Mouse (Mus musculus): ENCODE data around the gene Lsr. TPM values are rescaled to one million over a fixed set of nuclear protein-coding genes. Genes with fewer than 3 reads are reported as not detected.

Gene Lsr
- polyA plus RNA-seq (2012; ENCODE audit: insufficient read depth, insufficient read length, missing spikeins), result 1.1 TPM in 1 of 2 replicates, not detected in the other

GRCm38 (mm10) chr7:30973251-30973500, at the start of gene Lsr:
Gene Lsr (minus strand): TSS chr7:30973464.
- peak within 1 kb of the TSS; percentile 77 for H3K4me3 ChIP-seq (ENCODE audit: insufficient read depth, low read depth, low read length)
- H3K27ac ChIP-seq (replicated peaks; ENCODE audit: low read depth, low read length), result no peak within 1 kb of the TSS

GRCm38 (mm10) chr7:31017104-31017901, 44.0 kb upstream of the Lsr start:
- H3K4me1 ChIP-seq (ENCODE audit: control insufficient read depth, insufficient read depth, insufficient read length, low read length), result no peaks in the 10 kb centered on the region
- no peak overlapping the region for H3K4me3 ChIP-seq (ENCODE audit: insufficient read depth, low read depth, low read length)
- no peak overlapping the region for H3K27ac ChIP-seq (replicated peaks; ENCODE audit: low read depth, low read length)

More at GRCm38 (mm10) chr7:30973251-30973500, at the start of gene Lsr:
- H3K4me1 ChIP-seq (ENCODE audit: control insufficient read depth, insufficient read depth, insufficient read length, low read length), result no peaks in the 10 kb centered on the region

- Histone ChIP-seq H3K4me1 (ENCODE audit: control insufficient read depth, insufficient read depth, insufficient read length, low read length) (0 out of 2 replicates have a peak, but pooled peaks cover 3% of the 10 kb centered on the region), H3K4me3 (ENCODE audit: insufficient read depth, low read depth, low read length) (no peak overlapping the region), H3K27ac (replicated peaks; ENCODE audit: low read depth, low read length) (no peak overlapping the region)
Measured at GRCm38 (mm10) chr7:31012971-31013370, 39.7 kb upstream of the Lsr start.

GRCm38 (mm10) chr7:31008889-31009288, 35.6 kb upstream of the Lsr start:
- Histone ChIP-seq H3K4me1 (ENCODE audit: control insufficient read depth, insufficient read depth, insufficient read length, low read length) (0 out of 2 replicates have a peak, but pooled peaks cover 3% of the 10 kb centered on the region), H3K4me3 (ENCODE audit: insufficient read depth, low read depth, low read length) (no peak overlapping the region), H3K27ac (replicated peaks; ENCODE audit: low read depth, low read length) (no peak overlapping the region)

GRCm38 (mm10) chr7:31008175-31008574, 34.9 kb upstream of the Lsr start:
- no peak overlapping the region for H3K4me3 ChIP-seq (ENCODE audit: insufficient read depth, low read depth, low read length)
- H3K4me1 ChIP-seq (ENCODE audit: control insufficient read depth, insufficient read depth, insufficient read length, low read length), result 0 out of 2 replicates have a peak, but pooled peaks cover 3% of the 10 kb centered on the region

GRCm38 (mm10) chr7:31007775-31008174, 34.5 kb upstream of the Lsr start:
- H3K4me1 ChIP-seq (ENCODE audit: control insufficient read depth, insufficient read depth, insufficient read length, low read length), result 0 out of 2 replicates have a peak, but pooled peaks cover 3% of the 10 kb centered on the region
- peak overlapping the region; percentile 41; the same call in 1 of the 2 replicates for H3K27ac ChIP-seq (replicated peaks; ENCODE audit: low read depth, low read length)
- no peak overlapping the region for H3K4me3 ChIP-seq (ENCODE audit: insufficient read depth, low read depth, low read length)

More at GRCm38 (mm10) chr7:31008175-31008574, 34.9 kb upstream of the Lsr start:
- peak overlapping the region; percentile 41 for H3K27ac ChIP-seq (replicated peaks; ENCODE audit: low read depth, low read length)

- H3K27ac ChIP-seq (replicated peaks; ENCODE audit: low read depth, low read length), result peak overlapping the region; percentile 82
Measured at GRCm38 (mm10) chr7:31002650-31003049, 29.4 kb upstream of the Lsr start.

GRCm38 (mm10) chr7:31000505-31001020, 27.3 kb upstream of the Lsr start:
- no peak overlapping the region for H3K27ac ChIP-seq (replicated peaks; ENCODE audit: low read depth, low read length)
- no peak overlapping the region for H3K4me3 ChIP-seq (ENCODE audit: insufficient read depth, low read depth, low read length)
- peaks cover 5% of the 10 kb centered on the region for H3K4me1 ChIP-seq (ENCODE audit: control insufficient read depth, insufficient read depth, insufficient read length, low read length)

More at GRCm38 (mm10) chr7:31002650-31003049, 29.4 kb upstream of the Lsr start:
- peaks cover 5% of the 10 kb centered on the region for H3K4me1 ChIP-seq (ENCODE audit: control insufficient read depth, insufficient read depth, insufficient read length, low read length)
- H3K4me3 ChIP-seq (ENCODE audit: insufficient read depth, low read depth, low read length), result 0 out of 2 replicates have a peak overlapping the region, but pooled peaks have one; percentile 2

- Histone ChIP-seq H3K4me1 (ENCODE audit: control insufficient read depth, insufficient read depth, insufficient read length, low read length) (peaks cover 2% of the 10 kb centered on the region; the same call in 1 of the 2 replicates), H3K27ac (replicated peaks; ENCODE audit: low read depth, low read length) (no peak overlapping the region), H3K4me3 (ENCODE audit: insufficient read depth, low read depth, low read length) (no peak overlapping the region)
Measured at GRCm38 (mm10) chr7:30996491-30996890, 23.2 kb upstream of the Lsr start.

- Histone ChIP-seq H3K4me1 (ENCODE audit: control insufficient read depth, insufficient read depth, insufficient read length, low read length) (no peaks in the 10 kb centered on the region), H3K27ac (replicated peaks; ENCODE audit: low read depth, low read length) (no peak overlapping the region), H3K4me3 (ENCODE audit: insufficient read depth, low read depth, low read length) (no peak overlapping the region)
Measured at GRCm38 (mm10) chr7:30993986-30994385, 20.7 kb upstream of the Lsr start.

GRCm38 (mm10) chr7:30992148-30992547, 18.9 kb upstream of the Lsr start:
- Histone ChIP-seq H3K4me3 (ENCODE audit: insufficient read depth, low read depth, low read length) (no peak overlapping the region), H3K27ac (replicated peaks; ENCODE audit: low read depth, low read length) (no peak overlapping the region)

GRCm38 (mm10) chr7:30988519-30989162, 15.4 kb upstream of the Lsr start:
- H3K4me1 ChIP-seq (ENCODE audit: control insufficient read depth, insufficient read depth, insufficient read length, low read length), result no peaks in the 10 kb centered on the region
- H3K4me3 ChIP-seq (ENCODE audit: insufficient read depth, low read depth, low read length), result no peak overlapping the region
- H3K27ac ChIP-seq (replicated peaks; ENCODE audit: low read depth, low read length), result no peak overlapping the region

More at GRCm38 (mm10) chr7:30992148-30992547, 18.9 kb upstream of the Lsr start:
- no peaks in the 10 kb centered on the region for H3K4me1 ChIP-seq (ENCODE audit: control insufficient read depth, insufficient read depth, insufficient read length, low read length)

- Histone ChIP-seq H3K27ac (replicated peaks; ENCODE audit: low read depth, low read length) (no peak overlapping the region), H3K4me3 (ENCODE audit: insufficient read depth, low read depth, low read length) (no peak overlapping the region)
Measured at GRCm38 (mm10) chr7:30985357-30985756, 12.1 kb upstream of the Lsr start.

GRCm38 (mm10) chr7:30981703-30982102, 8.4 kb upstream of the Lsr start:
- Histone ChIP-seq H3K4me1 (ENCODE audit: control insufficient read depth, insufficient read depth, insufficient read length, low read length) (no peaks in the 10 kb centered on the region), H3K27ac (replicated peaks; ENCODE audit: low read depth, low read length) (no peak overlapping the region)

More at GRCm38 (mm10) chr7:30985357-30985756, 12.1 kb upstream of the Lsr start:
- H3K4me1 ChIP-seq (ENCODE audit: control insufficient read depth, insufficient read depth, insufficient read length, low read length), result no peaks in the 10 kb centered on the region

GRCm38 (mm10) chr7:30973501-30974289, 431 bp upstream of the Lsr start, which contains the start of gene Fam187b:
Gene Fam187b (plus strand): TSS chr7:30973790.
- peak within 1 kb of the TSS; percentile 77 for H3K4me3 ChIP-seq (ENCODE audit: insufficient read depth, low read depth, low read length)
- no peaks in the 10 kb centered on the region for H3K4me1 ChIP-seq (ENCODE audit: control insufficient read depth, insufficient read depth, insufficient read length, low read length)
- H3K27ac ChIP-seq (replicated peaks; ENCODE audit: low read depth, low read length), result no peak within 1 kb of the TSS

More at GRCm38 (mm10) chr7:30981703-30982102, 8.4 kb upstream of the Lsr start:
- no peak overlapping the region for H3K4me3 ChIP-seq (ENCODE audit: insufficient read depth, low read depth, low read length)

Measured in brown adipose tissue, adult 24 weeks (tissue).